Mouse (Mus musculus) MEL (cell line): ENCODE results near the gene Ikbke. TPM values are rescaled to one million over a fixed set of nuclear protein-coding genes. Genes with fewer than 3 reads are reported as not detected.

ENCODE experiments used
- DNase-seq: peaks from one replicate; pipeline ENCODE4 v3.0.0; 2011; ENCODE audit warnings: low read depth, low spot score
- H3K27ac ChIP-seq: 2 replicates; pipeline ENCODE4 v1.5.1; 2012; ENCODE audit warnings: low read depth, mild to moderate bottlenecking, control low read depth, low read length, moderate library complexity; ENCODE audit not compliant: control insufficient read depth
- H3K27me3 ChIP-seq, 2 experiments: fragments of 150-350 bp in 1 of 2; sonication (generic) in 1 of 2; 2 replicates each; pipeline ENCODE4 v1.6.1; 2012; ENCODE audit warnings: low read length in 2 of 2, mild to moderate bottlenecking in 2 of 2, improper control_type of control experiment in 1 of 2, moderate library complexity in 1 of 2; ENCODE audit not compliant: insufficient read depth in 2 of 2, control insufficient read depth in 1 of 2
- H3K36me3 ChIP-seq, 2 experiments: 2 replicates each; pipeline ENCODE4 v1.6.1; 2012 to 2014; ENCODE audit warnings: low read length in 2 of 2, improper control_type of control experiment in 1 of 2, inconsistent platforms in 1 of 2, mild to moderate bottlenecking in 1 of 2; ENCODE audit not compliant: insufficient read depth in 2 of 2, control insufficient read depth in 1 of 2
- H3K4me1 ChIP-seq, 2 experiments: fragments of 150-350 bp in 1 of 2; sonication (generic) in 1 of 2; 2 replicates each; pipeline ENCODE4 v1.6.1; 2012; ENCODE audit warnings: low read length in 2 of 2, improper control_type of control experiment in 1 of 2, mild to moderate bottlenecking in 1 of 2; ENCODE audit not compliant: insufficient read depth in 2 of 2, control insufficient read depth in 1 of 2
- H3K4me3 ChIP-seq, 2 experiments: fragments of 150-350 bp in 1 of 2; sonication (generic) in 1 of 2; 2 replicates each; pipeline ENCODE4 v1.5.1; 2012; ENCODE audit warnings: low read depth in 2 of 2, low read length in 2 of 2, mild to moderate bottlenecking in 2 of 2, moderate library complexity in 2 of 2, control low read depth in 1 of 2, improper control_type of control experiment in 1 of 2; ENCODE audit not compliant: control insufficient read depth in 1 of 2, insufficient read depth in 1 of 2
- H3K79me2 ChIP-seq: 2 replicates; pipeline ENCODE4 v1.6.1; 2012; ENCODE audit warnings: mild to moderate bottlenecking, low read length, moderate library complexity; ENCODE audit not compliant: control insufficient read depth, poor library complexity, insufficient read depth
- H3K9ac ChIP-seq: 2 replicates; pipeline ENCODE4 v1.6.1; 2012; ENCODE audit warnings: low read depth, mild to moderate bottlenecking, control low read depth, low read length, moderate library complexity; ENCODE audit not compliant: control insufficient read depth, poor library complexity, severe bottlenecking
- H3K9me3 ChIP-seq: fragments of 150-350 bp; sonication (generic); replicated peaks from 2 replicates; pipeline ENCODE4 v1.6.1; 2012; ENCODE audit warnings: mild to moderate bottlenecking, low read length, improper control_type of control experiment, moderate library complexity; ENCODE audit not compliant: insufficient read depth
- E2F4 ChIP-seq: IDR thresholded peaks from 2 replicates; pipeline ENCODE4 v1.6.1; 2011; ENCODE audit warnings: low read depth, low read length, improper control_type of control experiment, borderline replicate concordance
- ELF1 ChIP-seq: IDR thresholded peaks from 2 replicates; pipeline ENCODE4 v1.6.1; 2014; ENCODE audit warnings: low read depth, mild to moderate bottlenecking, inconsistent platforms, low read length, improper control_type of control experiment, moderate library complexity
- EP300 ChIP-seq, 2 experiments: IDR thresholded peaks; 2 replicates each; pipeline ENCODE4 v1.6.1; 2011; ENCODE audit warnings: improper control_type of control experiment in 2 of 2, low read length in 2 of 2, low read depth in 1 of 2, mild to moderate bottlenecking in 1 of 2
- ETS1 ChIP-seq: IDR thresholded peaks from 2 replicates; pipeline ENCODE4 v1.6.1; 2012; ENCODE audit warnings: low read depth, mild to moderate bottlenecking, inconsistent platforms, low read length, improper control_type of control experiment, moderate library complexity
- GABPA ChIP-seq: IDR thresholded peaks from 2 replicates; pipeline ENCODE4 v1.6.1; 2012; ENCODE audit warnings: low read depth, mild to moderate bottlenecking, inconsistent platforms, low read length, improper control_type of control experiment, moderate library complexity
- GATA1 ChIP-seq: IDR thresholded peaks from 2 replicates; pipeline ENCODE4 v1.6.1; 2011; ENCODE audit warnings: low read depth, low read length, improper control_type of control experiment
- JUND ChIP-seq: IDR thresholded peaks from 2 replicates; pipeline ENCODE4 v1.6.1; 2011; ENCODE audit warnings: low read depth, mild to moderate bottlenecking, improper control_type of control experiment, low read length
- MAX ChIP-seq: IDR thresholded peaks from 2 replicates; pipeline ENCODE4 v1.6.1; 2011; ENCODE audit warnings: low read length, improper control_type of control experiment
- MAZ ChIP-seq: IDR thresholded peaks from 2 replicates; pipeline ENCODE4 v1.6.1; 2012; ENCODE audit warnings: low read depth, mild to moderate bottlenecking, inconsistent platforms, low read length, improper control_type of control experiment
- MXI1 ChIP-seq: IDR thresholded peaks from 2 replicates; pipeline ENCODE4 v1.6.1; 2011; ENCODE audit warnings: mild to moderate bottlenecking, low read depth, low read length, improper control_type of control experiment
- NELFE ChIP-seq: IDR thresholded peaks from 2 replicates; pipeline ENCODE4 v1.6.1; 2011; ENCODE audit warnings: low read depth, low read length, improper control_type of control experiment
- NRF1 ChIP-seq: IDR thresholded peaks from 2 replicates; pipeline ENCODE4 v1.6.1; 2014; ENCODE audit warnings: low read depth, mild to moderate bottlenecking, inconsistent platforms, low read length, improper control_type of control experiment, moderate library complexity; ENCODE audit not compliant: poor library complexity, insufficient read depth, severe bottlenecking
- RCOR1 ChIP-seq: IDR thresholded peaks from 2 replicates; pipeline ENCODE4 v1.6.1; 2012; ENCODE audit warnings: low read depth, mild to moderate bottlenecking, inconsistent platforms, low read length, improper control_type of control experiment
- SIN3A ChIP-seq: IDR thresholded peaks from 2 replicates; pipeline ENCODE4 v1.6.1; 2012; ENCODE audit warnings: low read length, improper control_type of control experiment, inconsistent platforms
- SMC3 ChIP-seq: IDR thresholded peaks from 2 replicates; pipeline ENCODE4 v1.6.1; 2011; ENCODE audit warnings: low read depth, low read length, improper control_type of control experiment
- TCF12 ChIP-seq: IDR thresholded peaks from 2 replicates; pipeline ENCODE4 v1.6.1; 2014; ENCODE audit warnings: low read depth, mild to moderate bottlenecking, inconsistent platforms, low read length, improper control_type of control experiment, moderate library complexity
- UBTF ChIP-seq: IDR thresholded peaks from 2 replicates; pipeline ENCODE4 v1.6.1; 2012; ENCODE audit warnings: low read depth, mild to moderate bottlenecking, inconsistent platforms, low read length, improper control_type of control experiment, moderate library complexity, borderline replicate concordance; ENCODE audit not compliant: insufficient read depth
- ZC3H11A ChIP-seq: IDR thresholded peaks from 2 replicates; pipeline ENCODE4 v1.6.1; 2012; ENCODE audit warnings: low read depth, mild to moderate bottlenecking, inconsistent platforms, low read length, improper control_type of control experiment
- ZNF384 ChIP-seq: IDR thresholded peaks from 2 replicates; pipeline ENCODE4 v1.6.1; 2012; ENCODE audit warnings: low read depth, mild to moderate bottlenecking, inconsistent platforms, low read length, improper control_type of control experiment
- polyA plus RNA-seq, 2 experiments: library from polyadenylated mRNA; stranded (reverse) in 1 of 2; unstranded in 1 of 2; fragments of >175 nt in 1 of 2; fragments of >200 nt in 1 of 2; gene quantifications; 2 replicates each; pipeline versions ENCODE4 v1.2.1 to v1.2.4; 2012; ENCODE audit warnings: low replicate concordance in 2 of 2, low read depth in 1 of 2; ENCODE audit not compliant: insufficient read length in 2 of 2, insufficient read depth in 1 of 2, missing spikeins in 1 of 2
- total RNA-seq: library from RNA; depleted of rRNA; stranded (reverse); fragments of 300-350 nt; gene quantifications from 2 replicates; pipeline ENCODE4 v1.2.3, GENCODE M21; 2012

Ikbke gene
- total and polyA plus RNA-seq, 3 experiments: 4.0 to 7.2 TPM; not detected in 1

GRCm38 (mm10) chr1:131317625-131318024 is 38.2 kb upstream of the Ikbke start:
- no peak overlapping the region for H3K4me3 ChIP-seq
- peak overlapping the region; percentile 34; the same call in 1 of the 2 replicates for H3K27ac ChIP-seq
- H3K9ac ChIP-seq: no peak overlapping the region
- DNase-seq: peak; percentile 59
- no peaks in the 10 kb centered on the region for H3K9me3 ChIP-seq
- no peaks in the 10 kb centered on the region for H3K79me2 ChIP-seq
- no peaks in the 10 kb centered on the region for H3K27me3 ChIP-seq
- H3K4me1 ChIP-seq: peaks cover 16 to 22% of the 10 kb centered on the region in 2 experiments
- H3K36me3 ChIP-seq: peaks cover 1 to 37% of the 10 kb centered on the region in 2 experiments; a peak in 3 of 4 replicates
- TF ChIP-seq MAZ (peak; percentile 75; the same call in 1 of the 2 replicates), RCOR1 (peak; percentile 89), NELFE (no peak), E2F4 (no peak), SIN3A (peak; percentile 27), GATA1 (peak; percentile 93), TCF12 (peak; percentile 51), ELF1 (0 out of 2 replicates have a peak, but pooled peaks have one; percentile 7), ETS1 (peak; percentile 54), SMC3 (no peak), MXI1 (0 out of 2 replicates have a peak, but pooled peaks have one; percentile 23), EP300 (IDR thresholded peaks at IDR 0.05; ENCODE audit: low read depth in 1 of 2, low read length in 2 of 2) (peak; percentile 74 to 80), NRF1 (0 out of 2 replicates have a peak, but pooled peaks have one; percentile 42)

DNA sequence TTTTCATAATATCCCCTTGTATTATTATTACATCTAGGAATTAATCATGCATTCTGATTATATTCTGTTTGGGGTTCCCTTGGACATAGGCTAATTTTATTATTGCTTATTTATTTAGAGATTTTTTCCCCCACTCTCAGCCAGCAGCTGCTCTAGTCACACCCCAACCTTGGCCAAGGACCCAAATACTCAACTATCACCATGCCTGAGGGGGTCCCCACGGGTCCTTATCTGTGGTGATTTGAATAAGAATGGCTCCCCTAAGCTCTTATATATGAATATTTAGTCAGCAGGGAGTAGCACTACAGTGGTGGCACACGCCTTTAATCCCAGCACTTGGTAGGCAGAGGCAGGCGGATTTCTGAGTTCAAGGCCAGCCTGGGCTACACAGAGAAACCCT is 31.9 kb upstream of the Ikbke start:
- Histone ChIP-seq H3K36me3 (peaks cover 0 to 3% of the 10 kb centered on the region in 2 experiments; a peak in 1 of 4 replicates), H3K9me3 (no peaks in the 10 kb centered on the region), H3K79me2 (no peaks in the 10 kb centered on the region), H3K9ac (no peak overlapping the region), H3K4me3 (no peak overlapping the region), H3K27ac (no peak overlapping the region), H3K27me3 (no peaks in the 10 kb centered on the region), H3K4me1 (no peaks in the 10 kb centered on the region)
- DNase-seq: no peak
- TF ChIP-seq ZC3H11A (no peak), JUND (no peak), RCOR1 (no peak), GABPA (no peak), UBTF (no peak), MAX (no peak), ZNF384 (no peak)
